Mouse (Mus musculus) cortical plate, adult 2 months (tissue): ENCODE measurements around the gene Hdhd5.

ENCODE experiments used
- CTCF ChIP-seq: fragments of 200-500 bp; IDR thresholded peaks from 2 replicates; pipeline ENCODE4 v1.5.1; 2011; ENCODE audit warnings: mild to moderate bottlenecking, control low read depth, low read length; ENCODE audit not compliant: insufficient read depth; ENCODE audit errors: extremely low read depth
- POLR2A ChIP-seq: fragments of 200-500 bp; IDR thresholded peaks from 2 replicates; pipeline ENCODE4 v1.6.1; 2011; ENCODE audit warnings: mild to moderate bottlenecking, low read length, control low read depth; ENCODE audit not compliant: insufficient read depth; ENCODE audit errors: extremely low read depth

- TF ChIP-seq CTCF (no peak), POLR2A (no peak)
Observed at GRCm38 (mm10) chr6:120496544-120496943, 34.6 kb downstream of the Hdhd5 start.
